Mouse (Mus musculus): ENCODE results near the gene Mrpl38. TPM values are rescaled to one million over a fixed set of nuclear protein-coding genes. Genes with fewer than 3 reads are reported as not detected.

The Mrpl38 gene
- polyA plus RNA-seq, 1 experiment from 2014 or later = 49.5 TPM

DNA sequence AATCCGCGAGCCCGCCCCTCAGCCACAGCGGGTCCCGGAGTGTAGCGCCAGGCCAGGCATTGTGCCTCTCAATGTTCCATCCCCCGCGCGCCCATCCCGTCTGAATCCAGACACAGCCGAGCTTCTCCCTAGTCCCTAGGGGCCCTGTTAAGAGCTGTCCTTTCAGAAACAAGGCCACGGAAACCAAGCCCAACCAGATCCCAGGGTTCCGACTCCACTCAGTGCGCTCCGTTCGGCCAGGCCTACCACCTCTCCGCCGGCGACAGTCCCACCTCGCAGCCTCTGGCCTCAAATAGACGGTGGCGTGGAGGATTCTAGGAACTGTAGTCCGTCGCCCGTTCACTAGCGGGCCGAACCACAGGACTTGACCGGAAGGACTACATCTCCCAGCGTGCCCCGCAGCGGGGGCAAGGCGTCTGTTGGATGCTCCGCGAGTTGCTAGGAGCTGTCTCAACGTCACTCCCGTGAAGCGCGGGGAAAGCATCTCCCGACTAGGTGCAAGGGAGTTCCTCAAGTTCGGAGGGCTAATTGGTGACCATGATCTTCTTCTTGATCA is 29.3 kb upstream of the Mrpl38 start, which contains the start of gene Fbf1:
Gene Fbf1, minus strand, starts transcription at position 283 of the 556 bp plus-strand sequence.
- Histone ChIP-seq H3K4me2 (replicated peaks; ENCODE audit: low read depth) (peak within 1 kb of the TSS; percentile 70), H3K4me1 (replicated peaks; ENCODE audit: control insufficient read depth, insufficient read depth) (no peaks in the 10 kb centered on the region), H3K27me3 (ENCODE audit: control insufficient read depth, insufficient read depth, low read length) (no peaks in the 10 kb centered on the region), H3K27ac (replicated peaks) (peak within 1 kb of the TSS; percentile 90), H3K9me3 (ENCODE audit: control insufficient read depth, low read length) (no peaks in the 10 kb centered on the region), H3K4me3 (ENCODE audit: low read depth, low read length) (peak within 1 kb of the TSS; percentile 65), H3K9ac (ENCODE audit: low read length) (peak within 1 kb of the TSS; percentile 71), H3K36me3 (ENCODE audit: control insufficient read depth, insufficient read depth, low read length) (peaks cover 4% of the 10 kb centered on the region; the same call in 1 of the 2 replicates)
- WGBS = under 1% methylated on average over 40 of the region's 40 CpGs
- TF ChIP-seq EP300 (optimal IDR thresholded peaks at IDR 0.05) = no peak
- TF ChIP-seq CTCF (IDR thresholded peaks at IDR 0.05; ENCODE audit: low read depth) = no peak
- peak; percentile 94 for DNase-seq (ENCODE audit: low spot score)
- peak; percentile 93 for ATAC-seq (ENCODE audit: low FRiP score, low TSS enrichment)

DNA sequence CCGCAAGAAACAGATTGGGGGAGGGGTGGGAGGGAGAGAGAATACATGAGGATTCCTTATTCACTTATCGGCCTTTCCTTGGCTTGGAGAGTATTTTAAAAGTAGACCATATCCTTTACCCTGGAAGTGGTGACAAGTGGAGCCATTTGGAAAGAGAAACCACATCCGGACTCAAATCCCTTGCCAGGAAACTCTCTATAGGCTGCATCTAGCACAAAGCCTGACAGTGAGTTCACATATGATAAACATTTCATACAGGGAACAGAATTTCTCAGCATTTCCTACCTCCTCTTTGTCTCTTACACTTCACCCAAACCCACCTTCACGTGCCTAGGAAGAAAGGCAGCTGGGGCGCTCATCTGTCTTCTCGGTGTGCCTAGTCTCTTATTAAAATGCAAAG is 28.6 kb upstream of the Mrpl38 start:
- H3K9ac ChIP-seq (ENCODE audit: low read length) = peak overlapping the region; percentile 71
- TF ChIP-seq CTCF (IDR thresholded peaks at IDR 0.05; ENCODE audit: low read depth) = no peak
- no peak for TF ChIP-seq EP300 (optimal IDR thresholded peaks at IDR 0.05)
- peak overlapping the region; percentile 65 for H3K4me3 ChIP-seq (ENCODE audit: low read depth, low read length)
- no peaks in the 10 kb centered on the region for H3K4me1 ChIP-seq (replicated peaks; ENCODE audit: control insufficient read depth, insufficient read depth)
- H3K27me3 ChIP-seq (ENCODE audit: control insufficient read depth, insufficient read depth, low read length) = no peaks in the 10 kb centered on the region
- 8% methylated on average over 6 of the region's 6 CpGs for WGBS
- H3K4me2 ChIP-seq (replicated peaks; ENCODE audit: low read depth) = peak overlapping the region; percentile 70
- H3K9me3 ChIP-seq (ENCODE audit: control insufficient read depth, low read length) = no peaks in the 10 kb centered on the region
- DNase-seq (ENCODE audit: low spot score) (no peak), ATAC-seq (ENCODE audit: low FRiP score, low TSS enrichment) (no peak)
- H3K27ac ChIP-seq (replicated peaks) = peak overlapping the region; percentile 90
- H3K36me3 ChIP-seq (ENCODE audit: control insufficient read depth, insufficient read depth, low read length) = no peaks in the 10 kb centered on the region

DNA sequence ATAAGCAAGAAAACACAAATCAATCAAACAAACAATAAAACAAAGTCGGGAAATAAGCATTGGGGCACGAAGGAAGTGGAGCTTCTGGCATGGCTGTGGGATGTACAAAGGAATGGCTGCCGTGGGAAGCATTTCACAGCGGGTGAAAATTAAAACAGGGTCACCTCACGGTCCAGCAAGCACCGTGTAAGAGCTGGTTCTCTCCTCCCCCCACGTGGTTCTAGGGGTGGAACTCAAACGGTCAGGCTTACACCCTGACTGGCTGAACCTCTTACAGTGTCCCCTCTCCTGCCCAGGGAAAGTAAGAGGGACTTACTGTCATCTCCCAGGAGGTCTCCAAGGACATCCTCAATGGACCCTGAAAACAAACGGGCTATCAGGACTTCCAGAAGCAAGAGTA is 24.3 kb upstream of the Mrpl38 start:
- Histone ChIP-seq H3K9ac (ENCODE audit: low read length) (no peak overlapping the region; the same call in 1 of the 2 replicates), H3K4me1 (replicated peaks; ENCODE audit: control insufficient read depth, insufficient read depth) (no peaks in the 10 kb centered on the region), H3K4me3 (ENCODE audit: low read depth, low read length) (no peak overlapping the region), H3K27me3 (ENCODE audit: control insufficient read depth, insufficient read depth, low read length) (no peaks in the 10 kb centered on the region), H3K36me3 (ENCODE audit: control insufficient read depth, insufficient read depth, low read length) (no peaks in the 10 kb centered on the region), H3K4me2 (replicated peaks; ENCODE audit: low read depth) (no peak overlapping the region), H3K9me3 (ENCODE audit: control insufficient read depth, low read length) (no peaks in the 10 kb centered on the region), H3K27ac (replicated peaks) (no peak overlapping the region)
- DNase-seq (ENCODE audit: low spot score) (no peak), ATAC-seq (ENCODE audit: low FRiP score, low TSS enrichment) (no peak)
- 45% methylated on average over 9 of the region's 9 CpGs for WGBS
- no peak for TF ChIP-seq CTCF (IDR thresholded peaks at IDR 0.05; ENCODE audit: low read depth)
- no peak for TF ChIP-seq EP300 (optimal IDR thresholded peaks at IDR 0.05)

DNA sequence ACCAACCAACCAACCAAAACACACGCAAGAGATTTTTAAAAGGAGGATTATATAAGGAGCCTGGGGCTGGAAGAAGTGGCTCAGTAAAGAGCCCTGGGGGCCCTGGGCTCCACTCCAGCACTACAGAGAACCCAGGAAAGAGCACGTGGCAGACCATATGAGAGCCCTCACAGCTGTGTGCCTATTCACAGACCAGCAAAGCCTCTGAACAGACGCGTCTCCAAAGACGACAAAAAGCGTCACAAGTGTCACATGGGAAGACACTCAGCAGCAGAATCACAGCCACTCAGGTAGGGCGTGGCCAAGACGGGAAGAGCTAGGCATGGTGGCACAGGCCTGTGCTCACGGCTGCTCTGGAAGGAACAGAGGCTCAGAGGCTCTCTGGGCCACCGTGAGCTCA is 23.5 kb upstream of the Mrpl38 start:
- H3K9me3 ChIP-seq (ENCODE audit: control insufficient read depth, low read length) = no peaks in the 10 kb centered on the region
- H3K4me3 ChIP-seq (ENCODE audit: low read depth, low read length) = no peak overlapping the region
- H3K4me2 ChIP-seq (replicated peaks; ENCODE audit: low read depth) = no peak overlapping the region
- H3K27me3 ChIP-seq (ENCODE audit: control insufficient read depth, insufficient read depth, low read length) = no peaks in the 10 kb centered on the region
- no peaks in the 10 kb centered on the region for H3K4me1 ChIP-seq (replicated peaks; ENCODE audit: control insufficient read depth, insufficient read depth)
- H3K9ac ChIP-seq (ENCODE audit: low read length) = no peak overlapping the region
- no peak for DNase-seq (ENCODE audit: low spot score)
- TF ChIP-seq CTCF (IDR thresholded peaks at IDR 0.05; ENCODE audit: low read depth) (no peak), EP300 (optimal IDR thresholded peaks at IDR 0.05) (no peak)
- ATAC-seq (ENCODE audit: low FRiP score, low TSS enrichment) = no peak
- no peaks in the 10 kb centered on the region for H3K36me3 ChIP-seq (ENCODE audit: control insufficient read depth, insufficient read depth, low read length)
- WGBS = 66% methylated on average over 10 of the region's 10 CpGs
- H3K27ac ChIP-seq (replicated peaks) = peak overlapping the region; percentile 82

DNA sequence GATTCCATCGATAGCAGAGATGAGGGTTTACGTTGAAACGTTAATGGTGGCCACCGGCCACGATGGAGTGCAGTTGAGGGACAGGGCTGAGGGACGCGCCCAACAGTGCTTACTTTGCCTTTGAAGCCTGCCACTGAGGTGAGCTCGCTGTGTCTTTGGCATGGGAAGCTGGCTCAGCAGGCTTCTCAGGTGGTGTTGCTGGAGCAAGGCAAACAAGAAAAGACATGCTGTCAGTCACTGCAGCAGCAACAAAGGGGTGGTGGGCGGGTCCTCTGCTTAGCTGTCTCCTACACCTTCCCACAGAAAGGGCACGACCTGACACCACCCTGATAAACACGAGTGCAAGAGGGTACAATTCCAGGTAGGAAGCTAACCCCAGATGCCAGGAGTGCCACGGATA is 22.6 kb upstream of the Mrpl38 start:
- Histone ChIP-seq H3K4me3 (ENCODE audit: low read depth, low read length) (no peak overlapping the region), H3K27ac (replicated peaks) (peak overlapping the region; percentile 82), H3K4me2 (replicated peaks; ENCODE audit: low read depth) (no peak overlapping the region), H3K9ac (ENCODE audit: low read length) (no peak overlapping the region), H3K36me3 (ENCODE audit: control insufficient read depth, insufficient read depth, low read length) (0 out of 2 replicates have a peak, but pooled peaks cover under 1% of the 10 kb centered on the region), H3K9me3 (ENCODE audit: control insufficient read depth, low read length) (no peaks in the 10 kb centered on the region), H3K27me3 (ENCODE audit: control insufficient read depth, insufficient read depth, low read length) (no peaks in the 10 kb centered on the region), H3K4me1 (replicated peaks; ENCODE audit: control insufficient read depth, insufficient read depth) (no peaks in the 10 kb centered on the region)
- ATAC-seq (ENCODE audit: low FRiP score, low TSS enrichment) = peak; percentile 70
- TF ChIP-seq EP300 (optimal IDR thresholded peaks at IDR 0.05) (no peak), CTCF (IDR thresholded peaks at IDR 0.05; ENCODE audit: low read depth) (no peak)
- 42% methylated on average over 12 of the region's 12 CpGs for WGBS
- DNase-seq (ENCODE audit: low spot score) = peak; percentile 59

DNA sequence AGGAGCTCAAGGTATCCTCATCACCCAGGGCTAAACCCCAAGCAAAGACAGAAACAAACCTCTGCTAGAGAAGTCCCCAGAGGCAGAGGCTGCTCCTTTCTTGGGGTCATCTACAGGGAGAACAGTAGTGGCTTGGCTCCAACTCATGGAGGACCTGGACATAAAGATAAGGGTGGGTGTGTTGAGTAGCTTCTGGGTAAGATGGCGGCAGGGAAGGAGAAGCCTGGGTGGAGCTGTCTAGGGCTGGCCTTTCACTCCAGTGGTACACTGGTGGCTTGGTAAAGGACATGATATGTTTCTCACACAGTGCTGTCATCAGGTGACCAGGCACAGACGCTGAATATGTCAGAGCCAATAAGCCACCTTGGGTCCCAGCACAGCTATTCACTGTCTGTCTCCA is 12.3 kb upstream of the Mrpl38 start:
- H3K9ac ChIP-seq (ENCODE audit: low read length) = no peak overlapping the region
- no peak overlapping the region for H3K4me3 ChIP-seq (ENCODE audit: low read depth, low read length)
- H3K36me3 ChIP-seq (ENCODE audit: control insufficient read depth, insufficient read depth, low read length) = peaks cover 36% of the 10 kb centered on the region
- H3K4me1 ChIP-seq (replicated peaks; ENCODE audit: control insufficient read depth, insufficient read depth) = no peaks in the 10 kb centered on the region
- ATAC-seq (ENCODE audit: low FRiP score, low TSS enrichment) = no peak
- WGBS = 91% methylated on average over 2 of the region's 2 CpGs
- H3K4me2 ChIP-seq (replicated peaks; ENCODE audit: low read depth) = no peak overlapping the region
- no peaks in the 10 kb centered on the region for H3K9me3 ChIP-seq (ENCODE audit: control insufficient read depth, low read length)
- no peak for DNase-seq (ENCODE audit: low spot score)
- TF ChIP-seq CTCF (IDR thresholded peaks at IDR 0.05; ENCODE audit: low read depth) = no peak
- TF ChIP-seq EP300 (optimal IDR thresholded peaks at IDR 0.05) = no peak
- H3K27me3 ChIP-seq (ENCODE audit: control insufficient read depth, insufficient read depth, low read length) = no peaks in the 10 kb centered on the region
- no peak overlapping the region for H3K27ac ChIP-seq (replicated peaks)
